Mouse (Mus musculus): ENCODE measurements at regions not wholly inside any gene's neighbourhood (a gene's known extent, or its start where the extent isn't known, plus 50 kb on each side); places are given as distances from the start of the nearest gene placed in this dataset.

- TF ChIP-seq CTCF (IDR thresholded peaks at IDR 0.05; ENCODE audit: borderline replicate concordance, extremely low read depth, insufficient read depth, insufficient read length) (no peak), POLR2A (IDR thresholded peaks at IDR 0.05; ENCODE audit: borderline replicate concordance, extremely low read depth, insufficient read depth, insufficient read length, poor library complexity, severe bottlenecking) (no peak)
- DNase-seq (ENCODE audit: low read depth) = peak; percentile 91
Observed at GRCm38 (mm10) chr5:49783728-49784127, 259.0 kb upstream of the Kcnip4 start.

DNA sequence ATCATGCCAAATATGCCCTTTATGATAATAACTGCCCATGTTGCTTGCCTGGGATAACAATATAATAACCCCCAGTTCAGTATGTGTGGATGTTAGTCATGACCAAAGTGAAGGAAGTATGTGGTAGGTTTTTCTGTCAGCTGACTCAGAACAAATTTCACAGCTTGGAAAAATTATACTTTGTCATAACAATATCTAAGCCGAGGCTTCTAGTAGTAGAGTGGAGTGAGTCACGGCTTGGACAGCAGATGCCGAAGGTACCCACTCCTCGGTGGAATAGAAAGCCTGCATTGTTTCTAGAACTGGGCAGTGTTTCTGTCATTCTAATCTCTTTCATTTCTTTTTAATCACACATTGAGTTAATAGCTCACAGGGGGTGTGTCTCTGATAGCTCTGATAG lies 236.3 kb upstream of the Kcnip4 start:
- TF ChIP-seq POLR2A (IDR thresholded peaks at IDR 0.05; ENCODE audit: borderline replicate concordance, extremely low read depth, insufficient read depth, insufficient read length, poor library complexity, severe bottlenecking) = no peak
- TF ChIP-seq CTCF (IDR thresholded peaks at IDR 0.05; ENCODE audit: borderline replicate concordance, extremely low read depth, insufficient read depth, insufficient read length) = no peak
- no peak for DNase-seq (ENCODE audit: low read depth)

DNA sequence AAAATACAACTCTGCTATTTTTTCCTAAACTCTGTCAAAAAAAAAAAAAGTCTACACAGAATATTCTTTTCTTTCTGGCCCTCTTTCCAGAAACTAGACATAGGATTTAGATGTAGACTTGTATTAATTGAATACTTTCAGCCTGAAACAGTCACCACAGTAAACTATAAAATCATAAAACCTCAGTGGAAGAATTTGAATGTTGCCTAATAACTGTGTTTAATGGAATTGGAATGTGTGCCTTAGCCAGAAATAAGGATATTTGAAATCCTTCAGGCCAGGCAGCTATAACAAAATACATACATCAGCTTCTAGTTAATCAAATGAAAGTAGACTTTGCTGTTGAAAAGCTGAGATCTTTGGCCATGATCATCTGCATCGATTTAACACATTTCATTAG lies 230.8 kb upstream of the Kcnip4 start:
- no peak for TF ChIP-seq CTCF (IDR thresholded peaks at IDR 0.05; ENCODE audit: borderline replicate concordance, extremely low read depth, insufficient read depth, insufficient read length)
- TF ChIP-seq POLR2A (IDR thresholded peaks at IDR 0.05; ENCODE audit: borderline replicate concordance, extremely low read depth, insufficient read depth, insufficient read length, poor library complexity, severe bottlenecking) = no peak
- no peak for DNase-seq (ENCODE audit: low read depth)

DNA sequence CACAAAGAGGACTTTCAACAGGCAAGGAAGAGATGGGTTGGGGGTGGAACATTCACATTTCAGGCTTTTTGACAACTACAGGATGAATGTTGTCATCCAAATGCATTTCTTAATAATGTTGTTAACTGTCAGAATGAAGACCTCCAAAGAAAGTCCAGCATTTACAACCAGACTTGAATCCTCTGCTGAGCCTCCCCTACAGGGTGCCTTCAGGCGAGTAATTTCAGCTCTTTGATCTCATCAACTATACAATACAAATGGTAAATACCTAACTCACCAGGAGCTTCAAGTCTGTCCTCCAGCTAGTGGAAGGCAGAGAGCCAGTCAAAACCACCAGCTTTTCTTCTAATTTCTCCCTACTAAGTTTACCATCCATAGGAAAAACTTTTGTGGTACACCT lies 187.9 kb upstream of the Kcnip4 start:
- no peak for DNase-seq (ENCODE audit: low read depth)
- TF ChIP-seq POLR2A (IDR thresholded peaks at IDR 0.05; ENCODE audit: borderline replicate concordance, extremely low read depth, insufficient read depth, insufficient read length, poor library complexity, severe bottlenecking) = no peak
- no peak for TF ChIP-seq CTCF (IDR thresholded peaks at IDR 0.05; ENCODE audit: borderline replicate concordance, extremely low read depth, insufficient read depth, insufficient read length)

DNA sequence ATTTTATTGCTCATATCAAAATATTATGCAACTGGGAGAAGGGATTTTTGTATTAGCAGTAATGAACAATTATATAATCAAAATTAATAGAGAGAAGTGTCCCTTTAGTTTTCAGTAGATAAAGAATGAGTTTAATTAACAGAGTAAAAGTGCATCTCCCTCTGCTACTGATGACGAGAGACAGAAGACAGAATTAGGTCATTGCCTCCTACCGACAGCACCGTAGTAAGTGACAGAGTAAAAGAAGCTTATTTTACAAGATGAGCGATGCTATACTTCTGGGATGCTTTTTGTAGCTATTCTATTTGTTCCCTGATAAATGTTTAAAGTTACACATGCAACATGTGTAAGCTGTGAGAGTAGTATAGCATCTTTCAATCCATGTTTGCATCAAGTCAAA lies 157.4 kb upstream of the Kcnip4 start:
- DNase-seq (ENCODE audit: low read depth) = no peak
- TF ChIP-seq POLR2A (IDR thresholded peaks at IDR 0.05; ENCODE audit: borderline replicate concordance, extremely low read depth, insufficient read depth, insufficient read length, poor library complexity, severe bottlenecking) (no peak), CTCF (IDR thresholded peaks at IDR 0.05; ENCODE audit: borderline replicate concordance, extremely low read depth, insufficient read depth, insufficient read length) (no peak)

DNA sequence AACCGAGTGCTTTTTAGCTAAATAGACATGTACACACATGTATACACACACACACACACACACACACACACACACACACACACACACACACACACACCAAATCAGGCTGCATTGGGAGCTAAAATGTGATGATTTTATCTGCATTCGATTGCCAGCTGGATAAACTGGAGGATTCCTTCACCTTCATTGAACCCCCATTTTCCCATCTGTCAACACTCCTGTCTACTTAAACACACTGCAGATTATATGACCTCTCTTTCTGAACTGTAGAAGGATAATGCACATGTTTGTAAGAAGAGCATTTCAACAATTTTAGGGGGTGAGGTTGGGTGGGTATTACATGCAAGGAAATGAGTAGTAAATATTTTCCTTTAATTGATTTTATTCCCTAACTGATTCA lies 156.8 kb upstream of the Kcnip4 start:
- DNase-seq (ENCODE audit: low read depth) = peak; percentile 33
- TF ChIP-seq CTCF (IDR thresholded peaks at IDR 0.05; ENCODE audit: borderline replicate concordance, extremely low read depth, insufficient read depth, insufficient read length) = no peak
- no peak for TF ChIP-seq POLR2A (IDR thresholded peaks at IDR 0.05; ENCODE audit: borderline replicate concordance, extremely low read depth, insufficient read depth, insufficient read length, poor library complexity, severe bottlenecking)

GRCm38 (mm10) chr5:49675885-49676284 lies 151.2 kb upstream of the Kcnip4 start:
- peak; percentile 60 for DNase-seq (ENCODE audit: low read depth)
- TF ChIP-seq POLR2A (IDR thresholded peaks at IDR 0.05; ENCODE audit: borderline replicate concordance, extremely low read depth, insufficient read depth, insufficient read length, poor library complexity, severe bottlenecking) (no peak), CTCF (IDR thresholded peaks at IDR 0.05; ENCODE audit: borderline replicate concordance, extremely low read depth, insufficient read depth, insufficient read length) (no peak)

DNA sequence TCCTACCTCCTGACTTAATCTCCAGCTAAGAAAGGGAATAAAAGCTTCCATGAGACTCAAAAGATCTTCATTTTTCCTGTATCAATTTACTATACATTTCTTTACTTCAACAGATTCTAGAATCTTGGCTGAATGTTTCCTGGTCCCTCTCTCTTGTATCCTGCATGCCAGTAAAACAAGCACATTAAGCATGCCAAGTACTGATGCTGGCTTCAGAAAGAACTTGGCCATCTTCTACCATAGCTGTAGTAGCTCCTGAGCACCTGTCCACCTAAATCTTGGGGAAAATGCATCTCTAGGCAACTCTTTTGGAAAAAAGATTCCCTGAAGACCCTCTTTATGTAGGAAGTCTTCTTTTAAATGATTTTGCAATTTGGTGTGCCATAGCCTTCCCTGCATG lies 140.5 kb upstream of the Kcnip4 start:
- no peak for TF ChIP-seq POLR2A (IDR thresholded peaks at IDR 0.05; ENCODE audit: borderline replicate concordance, extremely low read depth, insufficient read depth, insufficient read length, poor library complexity, severe bottlenecking)
- TF ChIP-seq CTCF (IDR thresholded peaks at IDR 0.05; ENCODE audit: borderline replicate concordance, extremely low read depth, insufficient read depth, insufficient read length) = no peak
- DNase-seq (ENCODE audit: low read depth) = no peak

DNA sequence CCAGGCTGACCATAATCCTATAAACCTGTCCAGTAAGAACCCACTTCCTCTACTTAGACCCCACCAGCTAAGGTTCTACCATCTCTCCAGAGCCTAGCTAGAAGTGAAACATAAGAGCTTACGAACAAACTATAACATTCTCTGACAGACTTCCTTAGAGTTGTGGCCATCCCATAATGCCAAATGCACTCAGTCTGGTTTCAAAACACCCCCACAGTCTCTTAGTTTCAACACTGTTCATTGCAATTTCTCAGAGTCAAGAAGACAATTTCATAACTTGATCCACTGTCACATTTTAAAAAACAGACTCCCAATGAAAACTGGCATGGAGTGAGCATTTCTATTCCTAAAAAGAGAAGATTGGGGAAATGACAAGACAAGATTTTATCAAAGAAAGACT lies 139.2 kb upstream of the Kcnip4 start:
- no peak for DNase-seq (ENCODE audit: low read depth)

GRCm38 (mm10) chr5:49662096-49662495 lies 137.4 kb upstream of the Kcnip4 start:
- TF ChIP-seq CTCF (IDR thresholded peaks at IDR 0.05; ENCODE audit: borderline replicate concordance, extremely low read depth, insufficient read depth, insufficient read length) = no peak
- no peak for TF ChIP-seq POLR2A (IDR thresholded peaks at IDR 0.05; ENCODE audit: borderline replicate concordance, extremely low read depth, insufficient read depth, insufficient read length, poor library complexity, severe bottlenecking)

More for the DNA sequence above, 139.2 kb upstream of the Kcnip4 start:
- TF ChIP-seq CTCF (IDR thresholded peaks at IDR 0.05; ENCODE audit: borderline replicate concordance, extremely low read depth, insufficient read depth, insufficient read length) (no peak), POLR2A (IDR thresholded peaks at IDR 0.05; ENCODE audit: borderline replicate concordance, extremely low read depth, insufficient read depth, insufficient read length, poor library complexity, severe bottlenecking) (no peak)

GRCm38 (mm10) chr5:49660598-49660997 lies 135.9 kb upstream of the Kcnip4 start:
- DNase-seq (ENCODE audit: low read depth) = no peak
- TF ChIP-seq CTCF (IDR thresholded peaks at IDR 0.05; ENCODE audit: borderline replicate concordance, extremely low read depth, insufficient read depth, insufficient read length) (no peak), POLR2A (IDR thresholded peaks at IDR 0.05; ENCODE audit: borderline replicate concordance, extremely low read depth, insufficient read depth, insufficient read length, poor library complexity, severe bottlenecking) (no peak)

More at GRCm38 (mm10) chr5:49662096-49662495, 137.4 kb upstream of the Kcnip4 start:
- no peak for DNase-seq (ENCODE audit: low read depth)

DNA sequence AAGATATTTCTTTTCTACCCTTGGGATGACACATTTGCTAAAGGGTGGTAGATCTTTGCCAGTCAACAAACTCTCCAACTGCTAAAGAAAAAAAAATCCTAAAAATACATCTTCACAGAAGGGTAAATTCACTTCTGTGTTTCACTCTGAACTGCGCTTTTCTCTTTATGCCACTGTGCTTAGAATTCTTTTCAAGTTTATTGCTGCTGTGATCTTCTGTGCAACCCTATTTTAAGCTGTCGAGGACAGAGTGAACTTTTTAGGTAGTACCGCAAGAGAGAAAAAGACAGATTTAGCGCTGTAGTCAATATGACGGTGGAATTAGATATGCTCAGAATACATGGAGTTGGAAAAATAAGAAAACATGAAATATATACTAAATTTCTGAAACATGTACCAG lies 126.2 kb upstream of the Kcnip4 start:
- no peak for TF ChIP-seq POLR2A (IDR thresholded peaks at IDR 0.05; ENCODE audit: borderline replicate concordance, extremely low read depth, insufficient read depth, insufficient read length, poor library complexity, severe bottlenecking)
- TF ChIP-seq CTCF (IDR thresholded peaks at IDR 0.05; ENCODE audit: borderline replicate concordance, extremely low read depth, insufficient read depth, insufficient read length) = no peak
- no peak for DNase-seq (ENCODE audit: low read depth)

Data from brain, embryonic 14.5 days (tissue).